Mouse (Mus musculus): ENCODE results near the gene Mrtfa. TPM values are rescaled to one million over a fixed set of nuclear protein-coding genes. Genes with fewer than 3 reads are reported as not detected.

Gene Mrtfa
- polyA plus RNA-seq, 1 experiment from 2014 or later: 25.7 TPM

GRCm38 (mm10) chr15:81030891-81031425 is 159.6 kb downstream of the Mrtfa start:
- Histone ChIP-seq H3K27ac (no peak overlapping the region), H3K4me2 (no peak overlapping the region), H3K36me3 (replicated peaks) (no peaks in the 10 kb centered on the region), H3K9me3 (no peaks in the 10 kb centered on the region), H3K9ac (no peak overlapping the region), H3K27me3 (no peaks in the 10 kb centered on the region), H3K4me1 (peaks cover 24% of the 10 kb centered on the region; the same call in 1 of the 2 replicates), H3K4me3 (replicated peaks) (no peak overlapping the region)
- 62% methylated on average over 10 of the region's 10 CpGs for WGBS
- no peak for ATAC-seq (ENCODE audit: low FRiP score)

GRCm38 (mm10) chr15:81027378-81028173 is 163.0 kb downstream of the Mrtfa start:
- no peak overlapping the region for H3K27ac ChIP-seq
- 0 out of 2 replicates have a peak, but pooled peaks cover under 1% of the 10 kb centered on the region for H3K36me3 ChIP-seq (replicated peaks)
- no peaks in the 10 kb centered on the region for H3K9me3 ChIP-seq
- 45% methylated on average over 8 of the region's 8 CpGs for WGBS
- H3K27me3 ChIP-seq: no peaks in the 10 kb centered on the region
- H3K4me2 ChIP-seq: no peak overlapping the region
- no peak overlapping the region for H3K9ac ChIP-seq
- ATAC-seq (ENCODE audit: low FRiP score): no peak
- peaks cover 7% of the 10 kb centered on the region; the same call in 1 of the 2 replicates for H3K4me1 ChIP-seq
- no peak overlapping the region for H3K4me3 ChIP-seq (replicated peaks)

GRCm38 (mm10) chr15:81026901-81027300 is 163.7 kb downstream of the Mrtfa start:
- Histone ChIP-seq H3K27me3 (no peaks in the 10 kb centered on the region), H3K9me3 (no peaks in the 10 kb centered on the region), H3K4me2 (no peak overlapping the region), H3K27ac (no peak overlapping the region), H3K4me3 (replicated peaks) (no peak overlapping the region), H3K36me3 (replicated peaks) (peaks cover 7% of the 10 kb centered on the region; the same call in 1 of the 2 replicates), H3K9ac (no peak overlapping the region), H3K4me1 (peaks cover 7% of the 10 kb centered on the region; the same call in 1 of the 2 replicates)
- WGBS: 86% methylated on average over 5 of the region's 5 CpGs
- no peak for ATAC-seq (ENCODE audit: low FRiP score)

DNA sequence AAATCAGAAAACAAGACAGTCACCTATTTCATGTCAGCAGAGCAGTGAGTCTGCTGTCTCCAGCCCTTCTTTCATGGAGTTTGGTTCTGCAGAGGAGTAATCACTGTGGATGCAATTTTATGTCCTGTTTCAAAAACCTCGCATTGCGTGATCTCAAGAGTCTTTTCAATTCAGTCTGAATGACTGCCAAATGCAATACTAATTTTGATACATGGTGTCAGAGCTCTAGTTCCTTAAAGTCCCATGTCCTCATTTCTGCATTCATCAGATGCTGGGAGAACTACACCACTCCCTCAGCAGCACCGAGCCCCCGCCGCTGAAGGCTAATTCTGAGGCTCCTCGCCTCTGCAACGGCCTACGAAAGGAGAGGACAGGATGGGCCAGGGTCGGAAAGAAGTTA is 166.7 kb downstream of the Mrtfa start:
- H3K9me3 ChIP-seq: no peaks in the 10 kb centered on the region
- no peak overlapping the region for H3K4me3 ChIP-seq (replicated peaks)
- WGBS: 95% methylated on average over 9 of the region's 9 CpGs
- H3K9ac ChIP-seq: no peak overlapping the region
- H3K4me1 ChIP-seq: peaks cover 4% of the 10 kb centered on the region; the same call in 1 of the 2 replicates
- H3K27ac ChIP-seq: no peak overlapping the region
- ATAC-seq (ENCODE audit: low FRiP score): no peak
- no peaks in the 10 kb centered on the region for H3K27me3 ChIP-seq
- H3K4me2 ChIP-seq: no peak overlapping the region
- H3K36me3 ChIP-seq (replicated peaks): peaks cover 37% of the 10 kb centered on the region

- Histone ChIP-seq H3K4me3 (replicated peaks) (no peak overlapping the region), H3K27ac (no peak overlapping the region), H3K27me3 (no peaks in the 10 kb centered on the region), H3K9ac (no peak overlapping the region), H3K9me3 (no peaks in the 10 kb centered on the region), H3K4me1 (no peaks in the 10 kb centered on the region), H3K36me3 (replicated peaks) (peaks cover 48% of the 10 kb centered on the region), H3K4me2 (no peak overlapping the region)
- no peak for ATAC-seq (ENCODE audit: low FRiP score)
- WGBS: 86% methylated on average over 7 of the region's 7 CpGs
Measured at GRCm38 (mm10) chr15:81022437-81022836, 168.1 kb downstream of the Mrtfa start.

GRCm38 (mm10) chr15:81021377-81021776 is 169.2 kb downstream of the Mrtfa start:
- H3K36me3 ChIP-seq (replicated peaks): peaks cover 59% of the 10 kb centered on the region
- ATAC-seq (ENCODE audit: low FRiP score): no peak
- WGBS: 88% methylated on average over 6 of the region's 6 CpGs

DNA sequence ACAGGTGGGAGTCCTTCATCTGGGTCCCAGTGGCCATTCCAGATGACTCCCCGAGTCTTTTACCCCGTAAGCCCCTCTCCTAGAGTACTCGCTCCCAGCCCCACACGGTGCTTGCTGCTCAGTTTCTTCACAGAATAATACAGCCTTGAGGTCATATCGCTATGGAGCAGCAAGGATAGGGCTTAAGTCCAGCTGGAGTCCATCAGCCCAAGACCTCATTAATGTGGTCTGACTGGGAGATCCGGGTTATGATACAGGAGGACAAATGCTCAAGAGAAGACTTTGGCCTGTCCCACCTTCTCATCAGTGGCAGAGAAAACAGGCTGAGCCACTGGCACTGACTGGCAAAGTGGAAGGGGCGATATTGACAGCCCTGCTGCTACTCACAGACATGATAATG is 173.2 kb downstream of the Mrtfa start:
- Histone ChIP-seq H3K36me3 (replicated peaks) (peaks cover 96% of the 10 kb centered on the region), H3K9me3 (no peaks in the 10 kb centered on the region), H3K4me2 (no peak overlapping the region), H3K4me3 (replicated peaks) (no peak overlapping the region), H3K9ac (no peak overlapping the region), H3K27me3 (no peaks in the 10 kb centered on the region), H3K4me1 (no peaks in the 10 kb centered on the region), H3K27ac (no peak overlapping the region)
- no peak for ATAC-seq (ENCODE audit: low FRiP score)
- WGBS: 89% methylated on average over 7 of the region's 7 CpGs

More at GRCm38 (mm10) chr15:81021377-81021776, 169.2 kb downstream of the Mrtfa start:
- Histone ChIP-seq H3K4me3 (replicated peaks) (no peak overlapping the region), H3K9ac (no peak overlapping the region), H3K27me3 (no peaks in the 10 kb centered on the region), H3K27ac (no peak overlapping the region), H3K9me3 (no peaks in the 10 kb centered on the region), H3K4me1 (no peaks in the 10 kb centered on the region), H3K4me2 (no peak overlapping the region)

- H3K9me3 ChIP-seq: no peaks in the 10 kb centered on the region
- no peak overlapping the region for H3K9ac ChIP-seq
- no peaks in the 10 kb centered on the region for H3K4me1 ChIP-seq
- no peak overlapping the region for H3K27ac ChIP-seq
- H3K36me3 ChIP-seq (replicated peaks): peaks cover 96% of the 10 kb centered on the region
- no peaks in the 10 kb centered on the region for H3K27me3 ChIP-seq
- ATAC-seq (ENCODE audit: low FRiP score): no peak
- no peak overlapping the region for H3K4me3 ChIP-seq (replicated peaks)
- 93% methylated on average over 10 of the region's 10 CpGs for WGBS
- H3K4me2 ChIP-seq: no peak overlapping the region
Measured at GRCm38 (mm10) chr15:81016488-81016887, 174.1 kb downstream of the Mrtfa start.

DNA sequence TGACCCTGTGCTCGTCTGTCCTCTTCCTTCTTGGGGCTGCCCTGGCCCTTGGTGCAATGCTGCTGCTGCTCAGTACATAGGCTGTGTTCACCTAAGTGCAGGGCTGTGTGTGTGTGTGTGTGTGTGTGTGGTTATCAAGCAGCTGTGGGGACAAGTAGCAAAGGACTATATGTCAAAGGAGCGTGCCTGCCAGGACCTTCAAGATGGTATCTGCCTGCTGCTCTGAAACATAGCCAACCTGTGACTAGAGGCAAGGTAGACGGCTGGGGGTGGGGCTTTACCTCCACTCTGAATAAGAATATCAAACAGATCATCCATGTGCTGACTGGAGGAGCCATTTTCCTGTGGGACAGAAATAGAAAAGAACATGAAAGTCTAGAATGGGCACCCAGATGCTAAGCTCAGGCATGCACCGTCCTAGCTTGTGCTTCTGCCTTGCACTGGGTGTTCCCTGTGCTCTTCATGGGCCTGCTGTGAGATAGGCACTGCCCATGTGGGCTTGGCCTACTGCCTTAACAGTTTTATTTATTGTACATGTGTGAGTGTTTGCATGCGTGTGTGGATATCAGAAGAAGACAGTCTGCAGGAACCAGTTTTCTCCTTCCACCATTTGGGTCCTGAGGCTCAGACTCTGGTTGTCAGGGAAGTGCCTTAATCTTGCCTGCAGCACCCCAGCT is 175.4 kb downstream of the Mrtfa start:
- Histone ChIP-seq H3K36me3 (replicated peaks) (peaks cover 96% of the 10 kb centered on the region), H3K9me3 (no peaks in the 10 kb centered on the region), H3K27ac (no peak overlapping the region), H3K4me3 (replicated peaks) (no peak overlapping the region), H3K9ac (no peak overlapping the region), H3K27me3 (no peaks in the 10 kb centered on the region), H3K4me1 (no peaks in the 10 kb centered on the region), H3K4me2 (no peak overlapping the region)
- 88% methylated on average over 5 of the region's 5 CpGs for WGBS
- ATAC-seq (ENCODE audit: low FRiP score): no peak

GRCm38 (mm10) chr15:81013186-81013585 is 177.4 kb downstream of the Mrtfa start:
- H3K27me3 ChIP-seq: no peaks in the 10 kb centered on the region
- no peaks in the 10 kb centered on the region for H3K4me1 ChIP-seq
- no peak overlapping the region for H3K27ac ChIP-seq
- WGBS: 85% methylated on average over 7 of the region's 7 CpGs
- no peaks in the 10 kb centered on the region for H3K9me3 ChIP-seq
- no peak overlapping the region for H3K4me3 ChIP-seq (replicated peaks)
- H3K9ac ChIP-seq: no peak overlapping the region
- no peak overlapping the region for H3K4me2 ChIP-seq
- ATAC-seq (ENCODE audit: low FRiP score): no peak
- peaks cover 98% of the 10 kb centered on the region for H3K36me3 ChIP-seq (replicated peaks)

GRCm38 (mm10) chr15:81012359-81012758 is 178.2 kb downstream of the Mrtfa start:
- H3K27ac ChIP-seq: no peak overlapping the region
- H3K4me3 ChIP-seq (replicated peaks): no peak overlapping the region
- no peaks in the 10 kb centered on the region for H3K9me3 ChIP-seq
- H3K9ac ChIP-seq: no peak overlapping the region
- H3K4me2 ChIP-seq: no peak overlapping the region
- no peaks in the 10 kb centered on the region for H3K4me1 ChIP-seq
- WGBS: 92% methylated on average over 4 of the region's 4 CpGs
- ATAC-seq (ENCODE audit: low FRiP score): no peak
- peaks cover 94% of the 10 kb centered on the region for H3K36me3 ChIP-seq (replicated peaks)
- no peaks in the 10 kb centered on the region for H3K27me3 ChIP-seq

GRCm38 (mm10) chr15:81011523-81011922 is 179.0 kb downstream of the Mrtfa start:
- H3K27me3 ChIP-seq: no peaks in the 10 kb centered on the region
- H3K4me2 ChIP-seq: no peak overlapping the region
- no peaks in the 10 kb centered on the region for H3K4me1 ChIP-seq
- no peak overlapping the region for H3K9ac ChIP-seq
- H3K4me3 ChIP-seq (replicated peaks): no peak overlapping the region
- ATAC-seq (ENCODE audit: low FRiP score): no peak
- peaks cover 90% of the 10 kb centered on the region for H3K36me3 ChIP-seq (replicated peaks)
- 75% methylated on average over 3 of the region's 3 CpGs for WGBS
- H3K9me3 ChIP-seq: no peaks in the 10 kb centered on the region
- H3K27ac ChIP-seq: no peak overlapping the region

Data from forebrain, embryonic 12.5 days (tissue).